Mouse (Mus musculus): Measurements from ENCODE around the gene Zdhhc14.

GRCm38 (mm10) chr17:5560212-5560611 lies 67.9 kb downstream of the Zdhhc14 start:
- TF ChIP-seq CTCF (IDR thresholded peaks at IDR 0.05; ENCODE audit: control insufficient read depth, insufficient read depth, insufficient read length) (no peak), MAX (IDR thresholded peaks at IDR 0.05) (no peak), MYOG (IDR thresholded peaks at IDR 0.05; ENCODE audit: control insufficient read depth, extremely low read depth, insufficient read length) (no peak), USF1 (IDR thresholded peaks at IDR 0.05; ENCODE audit: low read depth) (no peak)

Data from C2C12 (cell line).